Mouse (Mus musculus) limb, embryonic 11.5 days (tissue): Measurements from ENCODE around the gene Fam181a. TPM values are rescaled to one million over a fixed set of nuclear protein-coding genes. Genes with fewer than 3 reads are reported as not detected.

Experiments
- ATAC-seq: fragments of 200-750 bp; cut with Nextera tagmentation; 2 replicates; pipeline ENCODE4 v1.8.0; 2017; ENCODE audit warnings: low read depth; ENCODE audit not compliant: insufficient number of reproducible peaks, low FRiP score, low TSS enrichment
- DNase-seq: peaks from one replicate; pipeline ENCODE4 v3.0.0-alpha.2; 2015; ENCODE audit warnings: low spot score
- H3K27ac ChIP-seq: fragments of 300-500 bp; sonication (generic); replicated peaks from 2 replicates; pipeline ENCODE4 v1.5.1; 2014; ENCODE audit warnings: low read depth, mild to moderate bottlenecking, low read length
- H3K27me3 ChIP-seq: fragments of 300-500 bp; sonication (generic); 2 replicates; pipeline ENCODE4 v1.6.1; 2014; ENCODE audit warnings: mild to moderate bottlenecking, low read length, mixed read lengths; ENCODE audit not compliant: control insufficient read depth, insufficient read depth
- H3K36me3 ChIP-seq: fragments of 300-500 bp; sonication (generic); 2 replicates; pipeline ENCODE4 v1.6.1; 2014; ENCODE audit warnings: mild to moderate bottlenecking, low read length, moderate library complexity, mixed read lengths; ENCODE audit not compliant: control insufficient read depth, insufficient read depth
- H3K4me1 ChIP-seq: fragments of 300-500 bp; sonication (generic); 2 replicates; pipeline ENCODE4 v1.6.1; 2014; ENCODE audit warnings: low read length, mixed read lengths; ENCODE audit not compliant: control insufficient read depth, insufficient read depth
- H3K4me2 ChIP-seq: fragments of 300-500 bp; sonication (generic); 2 replicates; pipeline ENCODE4 v1.6.1; 2014; ENCODE audit warnings: low read depth, mild to moderate bottlenecking, moderate library complexity; ENCODE audit not compliant: severe bottlenecking
- H3K4me3 ChIP-seq: fragments of 300-500 bp; sonication (generic); 2 replicates; pipeline ENCODE4 v1.5.1; 2014; ENCODE audit warnings: low read depth, low read length
- H3K9ac ChIP-seq: fragments of 300-500 bp; sonication (generic); 2 replicates; pipeline ENCODE4 v1.6.1; 2014; ENCODE audit warnings: mild to moderate bottlenecking, low read length
- H3K9me3 ChIP-seq: fragments of 300-500 bp; sonication (generic); 2 replicates; pipeline ENCODE4 v1.6.1; 2016; ENCODE audit warnings: low read length; ENCODE audit not compliant: control insufficient read depth
- WGBS: fragments of 180-500 bp; shearing (Covaris S2); extraction: QIAGEN DNeasy Blood & Tissue Kit; methylation state at CpG from one replicate; pipeline ENCODE4 v1.1.7; 2014; 5-methylcytosine and 5-hydroxymethylcytosine counted together
- polyA plus RNA-seq: library from polyadenylated mRNA; unstranded; fragments of >200 nt; fragmentation: Nextera tagmentation; extraction: Ambion mirVana; gene quantifications from 2 replicates; pipeline ENCODE4 v1.2.1, GENCODE M21; 2014

The Fam181a gene
- polyA plus RNA-seq, 1 experiment from 2014 or later, result not detected

DNA sequence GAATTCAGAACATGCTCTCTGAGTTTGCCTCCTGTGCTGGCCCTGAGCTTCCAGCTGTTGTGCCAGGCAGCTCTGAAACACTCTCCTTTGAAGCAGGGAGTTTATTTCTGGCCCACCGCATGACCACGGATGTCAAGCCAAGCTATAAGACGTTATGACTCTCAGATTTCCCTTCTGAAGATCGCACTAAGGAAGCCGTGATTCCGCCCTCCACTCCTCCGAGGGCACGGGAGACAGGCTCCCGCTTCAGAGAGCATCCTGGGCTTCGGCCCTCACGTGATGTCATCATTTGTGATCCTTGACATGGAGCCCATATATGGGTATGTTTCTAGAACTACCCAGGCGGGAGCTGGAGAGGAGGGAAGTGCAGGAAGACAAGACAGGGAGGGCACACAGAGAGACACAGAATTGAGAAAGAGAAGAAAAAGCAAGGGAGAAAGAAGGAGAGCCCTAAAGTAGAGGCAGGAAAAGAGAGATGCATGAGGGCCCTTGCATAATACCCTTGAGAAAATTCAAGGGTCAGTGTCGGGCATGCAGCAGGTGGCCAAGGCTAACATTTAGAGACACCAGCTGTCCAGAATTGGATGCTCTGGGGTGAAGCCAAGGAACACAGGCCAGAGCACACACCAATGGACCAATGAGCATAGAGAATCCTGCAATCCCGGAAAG is 45.1 kb downstream of the Fam181a start, which contains the start of gene Asb2:
Gene Asb2, minus strand, starts transcription at position 256 of the 669 bp plus-strand sequence.
- Histone ChIP-seq H3K4me1 (no peaks in the 10 kb centered on the region), H3K4me2 (no peak within 1 kb of the TSS), H3K9ac (no peak within 1 kb of the TSS), H3K36me3 (no peaks in the 10 kb centered on the region), H3K27me3 (no peaks in the 10 kb centered on the region), H3K9me3 (no peaks in the 10 kb centered on the region), H3K27ac (no peak within 1 kb of the TSS), H3K4me3 (no peak within 1 kb of the TSS)
- ATAC-seq (no peak), DNase-seq (no peak)
- 82% methylated on average over 14 of the region's 14 CpGs for WGBS

DNA sequence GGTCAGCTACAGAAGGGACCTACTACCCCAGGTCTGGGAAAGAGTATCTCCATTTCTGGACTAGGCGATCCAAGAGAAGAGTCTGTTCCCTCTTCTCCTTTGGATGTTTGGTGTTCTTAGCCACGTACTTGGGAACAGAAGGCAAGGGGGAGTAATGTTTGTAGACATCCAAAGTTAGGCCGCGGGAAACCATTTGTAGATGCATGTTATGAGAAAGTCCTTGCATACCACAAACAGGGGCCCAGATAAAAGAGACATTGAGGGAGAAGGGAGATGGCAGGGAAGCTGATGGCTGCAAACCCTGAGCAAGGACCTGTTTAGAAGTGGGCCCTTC is 45.6 kb downstream of the Fam181a start:
- H3K4me3 ChIP-seq, result no peak overlapping the region
- ATAC-seq (no peak), DNase-seq (no peak)
- no peaks in the 10 kb centered on the region for H3K36me3 ChIP-seq
- no peaks in the 10 kb centered on the region for H3K9me3 ChIP-seq
- H3K27ac ChIP-seq, result no peak overlapping the region
- no peak overlapping the region for H3K4me2 ChIP-seq
- H3K27me3 ChIP-seq, result no peaks in the 10 kb centered on the region
- H3K9ac ChIP-seq, result no peak overlapping the region
- WGBS, result 90% methylated on average over 4 of the region's 4 CpGs
- no peaks in the 10 kb centered on the region for H3K4me1 ChIP-seq

DNA sequence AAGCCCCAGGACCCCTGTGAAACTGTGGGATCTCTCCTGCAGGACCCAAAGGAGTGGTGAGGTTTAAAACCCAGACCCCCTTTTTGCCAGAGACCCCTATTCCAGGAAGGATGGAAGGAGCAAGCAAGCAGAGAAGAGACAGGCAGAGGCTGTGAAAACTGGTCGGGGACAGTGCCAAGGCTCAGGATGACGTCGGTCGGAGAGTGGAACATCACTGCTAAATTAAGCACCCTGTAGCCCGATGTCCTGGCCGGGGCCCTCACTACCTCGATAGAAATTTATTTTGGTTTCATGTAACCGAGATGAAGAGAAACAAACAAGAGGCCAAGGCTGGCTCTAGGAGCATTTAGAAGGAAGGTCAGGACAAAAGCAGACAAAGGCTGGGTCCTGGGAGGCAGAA is 47.4 kb downstream of the Fam181a start:
- 81% methylated on average over 8 of the region's 8 CpGs for WGBS
- no peaks in the 10 kb centered on the region for H3K27me3 ChIP-seq
- DNase-seq, result no peak
- no peaks in the 10 kb centered on the region for H3K9me3 ChIP-seq
- no peak overlapping the region for H3K4me2 ChIP-seq
- ATAC-seq, result no peak
- H3K36me3 ChIP-seq, result no peaks in the 10 kb centered on the region
- H3K27ac ChIP-seq, result no peak overlapping the region
- H3K4me1 ChIP-seq, result no peaks in the 10 kb centered on the region
- no peak overlapping the region for H3K9ac ChIP-seq
- H3K4me3 ChIP-seq, result no peak overlapping the region

DNA sequence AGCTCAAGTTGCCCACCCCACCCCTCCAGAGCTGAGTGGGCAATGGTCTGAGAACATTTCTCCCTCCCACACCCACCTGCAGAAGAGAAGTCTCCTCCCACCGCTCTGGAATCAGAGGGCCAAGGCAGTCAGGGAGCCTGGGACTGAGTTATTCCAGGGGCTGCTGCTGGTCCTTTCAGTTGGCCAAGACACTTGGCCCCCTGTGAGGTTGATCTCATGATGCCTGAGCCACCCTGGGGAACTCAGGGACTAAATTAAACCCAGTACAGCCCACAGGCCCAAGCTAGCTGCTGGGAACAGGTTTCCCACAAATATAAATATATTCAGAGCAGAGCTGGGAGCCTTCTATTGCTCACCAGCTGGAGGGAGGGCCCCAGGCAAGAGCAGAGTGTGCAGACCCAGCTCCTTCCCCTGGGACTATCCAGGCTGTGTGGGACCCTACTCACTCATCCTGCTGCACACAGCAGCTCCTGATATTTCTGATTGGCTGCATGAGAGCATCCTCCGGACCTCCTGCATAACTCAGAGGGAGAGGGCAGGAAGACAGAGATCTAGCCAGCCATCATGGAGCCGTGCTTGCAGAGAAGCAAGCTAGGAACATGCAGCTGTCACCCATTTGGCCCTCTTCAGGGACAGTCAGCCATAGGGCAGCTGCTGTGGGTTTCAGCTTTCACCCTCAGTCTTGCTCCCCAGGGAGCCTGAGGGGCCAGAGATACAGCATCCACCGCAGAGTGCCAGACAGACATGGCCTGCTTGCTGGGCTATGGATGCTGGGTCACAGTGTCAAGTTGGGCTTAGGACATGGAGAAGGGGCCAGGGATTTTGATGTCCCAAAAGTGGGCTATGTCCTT is 48.4 kb downstream of the Fam181a start:
- Histone ChIP-seq H3K36me3 (no peaks in the 10 kb centered on the region), H3K9ac (no peak overlapping the region), H3K9me3 (no peaks in the 10 kb centered on the region), H3K27ac (no peak overlapping the region), H3K4me2 (no peak overlapping the region), H3K4me3 (no peak overlapping the region), H3K4me1 (no peaks in the 10 kb centered on the region), H3K27me3 (no peaks in the 10 kb centered on the region)
- DNase-seq (no peak), ATAC-seq (no peak)
- WGBS, result 46% methylated on average over 4 of the region's 4 CpGs

DNA sequence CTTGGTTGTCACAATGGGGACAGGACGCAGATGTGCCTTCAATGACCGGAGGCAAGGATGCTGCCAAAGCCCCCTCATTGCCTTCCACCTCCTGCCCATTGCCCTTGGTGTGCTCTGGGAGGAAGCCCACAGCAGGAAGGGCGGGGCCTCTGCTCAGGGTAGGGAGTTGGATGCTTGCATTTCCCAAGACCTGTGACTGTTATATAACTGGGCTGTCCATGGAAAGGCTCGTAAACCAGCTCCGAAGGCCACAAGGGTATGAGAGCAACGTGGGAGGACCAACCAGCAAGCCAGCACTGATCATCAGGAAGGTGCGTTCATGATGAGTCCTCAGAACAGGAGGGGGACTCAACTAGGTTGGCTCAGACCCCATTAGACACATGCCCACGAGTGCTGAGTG is 50.0 kb downstream of the Fam181a start:
- no peak for ATAC-seq
- DNase-seq, result no peak
- Histone ChIP-seq H3K36me3 (no peaks in the 10 kb centered on the region), H3K4me1 (no peaks in the 10 kb centered on the region), H3K9ac (no peak overlapping the region), H3K4me2 (no peak overlapping the region), H3K27me3 (no peaks in the 10 kb centered on the region), H3K27ac (no peak overlapping the region), H3K9me3 (no peaks in the 10 kb centered on the region), H3K4me3 (no peak overlapping the region)
- 83% methylated on average over 8 of the region's 8 CpGs for WGBS

DNA sequence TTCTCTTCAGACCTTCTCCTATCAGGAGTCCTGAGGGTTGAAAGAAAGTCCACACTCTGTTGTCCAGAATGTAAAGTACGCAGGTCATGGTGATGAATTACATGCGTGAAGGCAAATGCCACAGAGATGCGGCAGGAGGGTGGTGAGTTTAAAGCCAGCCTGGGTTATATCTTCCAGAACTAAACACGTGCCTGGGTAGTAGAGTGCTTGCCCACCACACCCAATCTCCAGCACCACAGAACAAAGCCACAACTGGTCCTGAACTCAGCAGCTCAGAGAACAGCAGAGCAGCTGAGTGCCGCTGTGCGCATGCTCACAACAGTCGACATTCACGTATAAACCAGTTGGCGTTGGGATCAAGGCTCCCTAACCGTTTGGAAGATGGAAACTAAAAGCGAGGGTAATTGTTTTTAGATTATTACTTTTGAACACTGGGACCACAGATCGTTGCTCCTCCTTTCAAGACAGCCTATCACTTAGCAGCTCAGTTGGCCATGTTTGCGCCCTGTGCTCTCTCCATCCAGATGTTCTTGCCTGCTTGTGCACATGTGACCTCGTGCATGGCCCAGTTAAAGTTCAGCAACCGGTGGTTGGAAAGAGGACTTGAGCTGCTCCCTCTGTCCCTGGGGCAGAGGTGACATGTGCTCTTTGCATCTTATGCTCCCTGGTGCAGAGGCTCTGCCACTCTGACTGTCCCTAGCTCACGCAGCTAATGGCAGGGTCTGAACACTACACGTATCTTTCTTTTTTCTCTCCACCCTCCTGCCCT is 50.9 kb downstream of the Fam181a start:
- no peaks in the 10 kb centered on the region for H3K4me1 ChIP-seq
- no peaks in the 10 kb centered on the region for H3K27me3 ChIP-seq
- DNase-seq (no peak), ATAC-seq (no peak)
- no peak overlapping the region for H3K9ac ChIP-seq
- no peaks in the 10 kb centered on the region for H3K36me3 ChIP-seq
- H3K4me3 ChIP-seq, result no peak overlapping the region
- 84% methylated on average over 17 of the region's 17 CpGs for WGBS
- no peaks in the 10 kb centered on the region for H3K9me3 ChIP-seq
- H3K4me2 ChIP-seq, result no peak overlapping the region
- H3K27ac ChIP-seq, result no peak overlapping the region

DNA sequence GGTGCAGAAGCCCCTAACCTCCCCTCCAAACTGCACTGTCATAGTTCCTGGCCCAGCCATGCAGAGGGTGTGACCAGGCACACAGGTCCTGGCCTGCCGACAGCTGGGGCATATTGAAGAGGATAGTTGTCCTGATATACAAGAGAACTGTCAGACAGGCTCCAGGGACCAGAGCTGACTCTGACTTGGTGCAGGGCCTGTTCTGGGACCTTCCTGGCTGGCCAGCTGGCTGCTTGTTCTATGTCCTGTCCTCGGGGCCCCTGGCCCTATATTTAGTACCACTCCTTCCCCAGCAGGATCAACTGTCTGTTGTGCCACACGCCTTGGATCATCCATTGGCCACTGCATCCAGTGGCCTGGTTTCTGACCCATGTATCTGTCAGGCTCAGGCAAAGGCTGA is 51.6 kb downstream of the Fam181a start:
- WGBS, result 81% methylated on average over 3 of the region's 3 CpGs
- H3K36me3 ChIP-seq, result no peaks in the 10 kb centered on the region
- no peak overlapping the region for H3K27ac ChIP-seq
- no peaks in the 10 kb centered on the region for H3K4me1 ChIP-seq
- no peak overlapping the region for H3K4me3 ChIP-seq
- H3K27me3 ChIP-seq, result no peaks in the 10 kb centered on the region
- no peak overlapping the region for H3K9ac ChIP-seq
- H3K9me3 ChIP-seq, result no peaks in the 10 kb centered on the region
- ATAC-seq (no peak), DNase-seq (no peak)
- H3K4me2 ChIP-seq, result no peak overlapping the region
